Mouse (Mus musculus): ENCODE results near the gene Senp2.

Gene Senp2

GRCm38 (mm10) chr16:22027474-22027873 lies 18.2 kb downstream of the Senp2 start:
- no peak for DNase-seq (ENCODE audit: low spot score)

GRCm38 (mm10) chr16:22038554-22038953 lies 29.3 kb downstream of the Senp2 start:
- DNase-seq (ENCODE audit: low spot score): no peak

GRCm38 (mm10) chr16:22039978-22040377 lies 30.7 kb downstream of the Senp2 start:
- DNase-seq (ENCODE audit: low spot score): no peak

GRCm38 (mm10) chr16:22043830-22044229 lies 34.5 kb downstream of the Senp2 start:
- no peak for DNase-seq (ENCODE audit: low spot score)

- no peak for DNase-seq (ENCODE audit: low spot score)
These were observed 36.6 kb downstream of the Senp2 start for GRCm38 (mm10) chr16:22045930-22046329.

GRCm38 (mm10) chr16:22046739-22047366 lies 37.6 kb downstream of the Senp2 start:
- no peak for DNase-seq (ENCODE audit: low spot score)

GRCm38 (mm10) chr16:22053411-22053810 lies 44.1 kb downstream of the Senp2 start:
- DNase-seq (ENCODE audit: low spot score): no peak

- DNase-seq (ENCODE audit: low spot score): no peak
These were observed 48.2 kb downstream of the Senp2 start for GRCm38 (mm10) chr16:22057498-22057897.

GRCm38 (mm10) chr16:22058871-22059270 lies 49.6 kb downstream of the Senp2 start:
- DNase-seq (ENCODE audit: low spot score): no peak

GRCm38 (mm10) chr16:22060416-22060815 lies 51.1 kb downstream of the Senp2 start:
- DNase-seq (ENCODE audit: low spot score): no peak

GRCm38 (mm10) chr16:22061555-22062160 lies 52.4 kb downstream of the Senp2 start:
- DNase-seq (ENCODE audit: low spot score): no peak

GRCm38 (mm10) chr16:22062284-22062683 lies 53.0 kb downstream of the Senp2 start:
- DNase-seq (ENCODE audit: low spot score): no peak

- DNase-seq (ENCODE audit: low spot score): no peak
These were observed 56.3 kb downstream of the Senp2 start for GRCm38 (mm10) chr16:22065536-22065935.

GRCm38 (mm10) chr16:22067406-22067805 lies 58.1 kb downstream of the Senp2 start:
- DNase-seq (ENCODE audit: low spot score): no peak

GRCm38 (mm10) chr16:22071361-22071760 lies 62.1 kb downstream of the Senp2 start:
- no peak for DNase-seq (ENCODE audit: low spot score)

GRCm38 (mm10) chr16:22075067-22075466 lies 65.8 kb downstream of the Senp2 start:
- DNase-seq (ENCODE audit: low spot score): no peak

GRCm38 (mm10) chr16:22075829-22076619 lies 66.7 kb downstream of the Senp2 start:
- DNase-seq (ENCODE audit: low spot score): no peak

- DNase-seq (ENCODE audit: low spot score): no peak
These were observed 67.3 kb downstream of the Senp2 start for GRCm38 (mm10) chr16:22076620-22076941.

GRCm38 (mm10) chr16:22080125-22080710 lies 70.9 kb downstream of the Senp2 start:
- DNase-seq (ENCODE audit: low spot score): no peak

- no peak for DNase-seq (ENCODE audit: low spot score)
These were observed 76.1 kb downstream of the Senp2 start for GRCm38 (mm10) chr16:22085411-22085810.

- DNase-seq (ENCODE audit: low spot score): no peak
These were observed 82.0 kb downstream of the Senp2 start for GRCm38 (mm10) chr16:22091255-22091783.

- no peak for DNase-seq (ENCODE audit: low spot score)
These were observed 86.5 kb downstream of the Senp2 start for GRCm38 (mm10) chr16:22095751-22096150.

GRCm38 (mm10) chr16:22097659-22098058 lies 88.4 kb downstream of the Senp2 start:
- no peak for DNase-seq (ENCODE audit: low spot score)
